Mouse (Mus musculus): ENCODE results near the gene Selenow.

Selenow gene

DNA sequence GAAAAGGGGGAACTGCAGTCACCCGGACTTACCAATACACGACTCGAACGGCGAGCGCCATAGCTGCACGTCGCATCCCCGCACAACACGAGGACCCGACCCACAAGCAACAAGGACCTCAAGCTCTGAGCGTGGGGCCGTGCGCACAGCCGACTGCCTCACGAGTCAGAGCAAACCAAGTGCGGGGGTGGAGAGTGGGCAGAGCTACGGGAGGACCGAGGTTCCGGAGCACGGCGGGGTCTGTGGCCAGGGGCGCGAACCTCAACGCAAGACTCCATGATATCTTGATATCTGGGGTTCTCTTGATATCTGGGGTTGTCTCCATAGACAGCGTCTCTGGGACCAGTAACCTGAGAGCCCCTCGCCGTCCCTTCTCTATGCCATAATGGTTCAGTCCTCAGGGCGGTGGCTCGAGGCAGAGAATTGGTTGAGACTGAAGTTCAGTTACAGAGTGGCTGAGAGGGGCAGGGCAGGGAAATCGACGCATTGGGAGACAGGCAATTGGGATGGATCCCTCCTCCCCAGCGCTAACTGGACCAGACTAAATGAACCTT lies at the start of gene Selenow:
TSS of gene Selenow (minus strand) at position 183 of the 554 bp plus-strand sequence.
- peak; percentile 95 to 96 for DNase-seq

DNA sequence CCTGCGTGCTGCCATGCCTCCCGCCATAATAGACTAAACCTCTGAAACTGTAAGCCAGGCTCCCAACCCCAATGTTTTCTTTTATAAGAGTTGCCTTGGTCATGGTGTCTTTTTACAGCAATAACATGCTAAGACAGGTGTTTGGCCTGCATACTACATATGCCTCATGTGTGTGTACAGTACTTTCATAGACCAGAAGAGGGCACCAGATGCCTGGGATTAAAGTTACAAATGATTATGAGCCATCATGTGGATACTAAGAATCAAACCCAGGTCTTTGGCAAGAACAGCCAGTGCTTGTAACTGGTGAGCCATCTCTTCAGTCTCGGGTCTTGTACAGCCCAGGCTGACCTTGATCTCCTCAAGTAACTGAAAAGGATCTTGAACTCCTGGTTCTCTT lies 47.5 kb upstream of the Selenow start:
- no peak for DNase-seq

DNA sequence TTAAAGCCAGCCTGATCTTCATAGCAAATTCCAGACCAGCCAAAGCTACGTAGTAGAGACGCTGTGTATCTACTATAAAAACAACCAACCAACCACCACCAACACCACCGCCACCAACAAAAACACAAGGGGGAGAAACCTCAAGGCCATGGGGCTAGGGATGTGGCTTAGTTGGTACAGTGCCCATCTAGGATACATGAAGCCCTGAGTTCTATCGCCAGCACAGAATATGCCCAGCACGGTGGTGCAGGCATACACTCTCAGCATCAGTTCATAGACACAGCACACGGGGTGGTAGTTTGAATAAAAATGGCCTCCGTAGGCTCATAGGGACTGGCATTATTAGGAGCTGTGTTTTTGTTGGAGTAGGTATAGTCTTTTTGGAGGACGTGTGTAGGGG lies 46.1 kb upstream of the Selenow start:
- DNase-seq = no peak

- DNase-seq = peak; percentile 78 to 79
Measured at GRCm38 (mm10) chr7:15967312-15967711, 45.1 kb upstream of the Selenow start, which contains the start of gene Ehd2. TSS of gene Ehd2 (minus strand) at chr7:15967567.

- no peak for DNase-seq
Measured at GRCm38 (mm10) chr7:15966489-15966888, 44.3 kb upstream of the Selenow start.

GRCm38 (mm10) chr7:15963798-15964652 lies 41.8 kb upstream of the Selenow start:
- DNase-seq = no peak

- DNase-seq = peak in 1 of 2 experiments; percentile 56
Measured at GRCm38 (mm10) chr7:15962311-15963288, 40.4 kb upstream of the Selenow start.

GRCm38 (mm10) chr7:15961798-15962197 lies 39.6 kb upstream of the Selenow start:
- no peak for DNase-seq

DNA sequence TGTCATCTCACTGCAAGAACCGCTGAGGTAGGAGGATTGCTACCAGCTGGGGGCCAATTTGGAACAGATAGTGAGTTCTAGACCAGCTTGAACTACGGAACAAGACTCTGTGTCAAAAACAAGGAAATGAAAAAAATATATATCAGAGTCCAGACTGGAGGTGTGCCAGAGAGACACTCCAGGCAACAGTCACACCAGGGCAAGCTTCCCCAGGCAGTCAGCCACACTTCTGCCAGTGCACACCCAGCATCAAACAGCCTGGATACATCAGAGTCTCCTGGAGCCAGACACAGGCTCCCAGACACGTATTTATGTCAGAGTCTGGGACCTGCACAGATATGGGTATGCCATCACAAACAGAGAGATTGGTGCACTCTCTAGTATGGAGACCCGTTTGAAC lies 39.0 kb upstream of the Selenow start:
- no peak for DNase-seq

DNA sequence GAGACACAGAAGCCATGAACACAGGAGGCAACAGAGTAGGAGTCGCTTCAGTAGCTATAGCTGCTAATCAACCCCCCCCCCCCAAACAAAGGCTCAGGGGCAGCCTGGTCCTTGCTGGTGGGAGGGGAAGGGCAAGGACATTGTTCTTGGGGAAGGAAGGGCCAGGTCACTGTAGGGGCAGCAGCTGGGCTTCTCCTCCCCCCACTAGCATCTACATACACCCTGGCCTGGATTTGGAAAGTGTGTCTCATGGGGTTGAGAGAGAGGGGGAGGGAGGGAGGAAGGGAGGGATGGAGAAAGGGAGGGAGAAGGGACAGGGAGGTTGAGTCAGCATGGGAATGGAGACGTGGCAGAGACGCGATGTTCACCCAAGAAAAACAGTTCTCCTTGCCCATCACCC lies 38.5 kb upstream of the Selenow start:
- no peak for DNase-seq

DNA sequence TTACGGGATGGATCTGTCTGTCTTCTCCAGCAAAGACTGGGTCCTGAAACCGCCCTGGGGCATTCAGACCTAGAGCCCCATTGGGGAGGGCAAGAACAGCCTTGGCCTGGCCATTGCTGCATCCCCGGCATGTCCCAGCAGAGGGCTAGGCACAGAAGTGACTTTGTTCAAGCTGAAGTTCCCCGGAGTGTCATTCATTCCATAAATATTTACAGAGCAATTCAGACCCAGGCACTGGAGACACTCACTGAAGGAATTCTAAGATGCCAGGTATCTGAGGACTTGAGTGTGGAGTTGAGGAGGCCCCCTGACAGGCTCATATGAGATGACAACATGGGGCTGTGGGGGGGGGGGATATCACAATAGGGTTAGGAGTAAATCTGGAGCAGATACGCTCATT lies 33.9 kb upstream of the Selenow start:
- no peak for DNase-seq

DNA sequence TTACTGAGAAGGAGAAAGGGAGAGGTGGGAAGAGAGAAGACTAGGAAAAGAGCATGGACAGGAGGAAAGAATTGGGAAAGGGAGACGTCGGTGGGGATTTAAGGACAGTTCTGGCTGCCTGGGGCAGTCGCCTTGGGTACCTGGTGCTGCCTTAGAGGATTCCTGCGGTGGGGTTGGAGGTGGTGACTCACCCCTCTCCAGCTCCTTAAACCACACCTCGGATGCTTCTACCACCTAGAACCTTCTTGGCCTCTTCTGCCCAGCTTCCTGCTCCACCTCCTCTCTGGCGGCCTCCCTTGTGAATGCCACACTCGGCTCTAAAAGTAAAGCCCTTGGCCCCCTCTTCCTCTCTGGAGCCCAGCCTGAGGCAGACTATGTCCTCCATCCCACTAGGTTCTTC lies 33.3 kb upstream of the Selenow start:
- no peak for DNase-seq

DNA sequence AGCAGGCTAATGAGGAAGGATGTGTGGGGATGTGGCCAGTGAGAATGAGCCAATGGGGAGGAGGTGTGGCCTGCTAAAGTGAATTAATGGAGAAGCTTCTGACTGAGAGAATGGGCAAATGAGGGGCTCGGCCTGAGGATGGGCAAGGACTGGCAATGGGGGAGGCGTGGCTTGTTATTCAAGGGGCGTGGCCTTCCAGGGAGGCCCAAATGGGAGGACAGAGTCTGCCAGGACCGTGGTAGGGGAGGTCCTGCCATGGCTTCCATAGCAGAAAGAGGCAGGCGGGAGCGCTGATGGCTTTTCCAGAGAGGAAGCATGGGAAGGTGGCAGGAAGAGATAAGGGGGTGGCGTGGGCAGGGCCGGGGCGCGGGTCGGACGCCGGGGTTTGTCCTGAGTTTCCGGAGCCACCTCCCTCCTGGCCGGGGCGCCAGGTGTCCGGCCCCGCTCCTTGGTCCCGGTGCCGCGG lies 32.8 kb upstream of the Selenow start:
- no peak for DNase-seq

DNA sequence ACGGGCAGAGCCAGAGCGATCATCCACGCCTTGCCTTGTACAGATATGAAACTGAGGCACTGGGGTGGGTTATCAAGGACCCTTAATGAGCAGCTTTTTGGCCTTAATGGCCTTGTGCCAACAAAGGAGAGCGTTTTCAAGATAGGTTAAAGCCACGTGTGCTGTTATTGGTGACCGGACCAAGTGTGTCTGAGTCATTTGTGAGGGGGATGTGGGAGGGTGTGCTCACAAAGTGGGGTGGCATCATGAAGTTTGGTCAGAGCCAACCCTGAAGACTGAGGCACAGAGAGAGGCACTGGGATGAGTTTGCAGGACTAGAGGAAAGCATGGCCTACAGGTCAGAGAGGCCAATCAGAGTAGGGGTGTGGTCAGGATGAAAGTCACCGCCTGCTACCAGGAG lies 32.2 kb upstream of the Selenow start:
- DNase-seq = no peak

DNA sequence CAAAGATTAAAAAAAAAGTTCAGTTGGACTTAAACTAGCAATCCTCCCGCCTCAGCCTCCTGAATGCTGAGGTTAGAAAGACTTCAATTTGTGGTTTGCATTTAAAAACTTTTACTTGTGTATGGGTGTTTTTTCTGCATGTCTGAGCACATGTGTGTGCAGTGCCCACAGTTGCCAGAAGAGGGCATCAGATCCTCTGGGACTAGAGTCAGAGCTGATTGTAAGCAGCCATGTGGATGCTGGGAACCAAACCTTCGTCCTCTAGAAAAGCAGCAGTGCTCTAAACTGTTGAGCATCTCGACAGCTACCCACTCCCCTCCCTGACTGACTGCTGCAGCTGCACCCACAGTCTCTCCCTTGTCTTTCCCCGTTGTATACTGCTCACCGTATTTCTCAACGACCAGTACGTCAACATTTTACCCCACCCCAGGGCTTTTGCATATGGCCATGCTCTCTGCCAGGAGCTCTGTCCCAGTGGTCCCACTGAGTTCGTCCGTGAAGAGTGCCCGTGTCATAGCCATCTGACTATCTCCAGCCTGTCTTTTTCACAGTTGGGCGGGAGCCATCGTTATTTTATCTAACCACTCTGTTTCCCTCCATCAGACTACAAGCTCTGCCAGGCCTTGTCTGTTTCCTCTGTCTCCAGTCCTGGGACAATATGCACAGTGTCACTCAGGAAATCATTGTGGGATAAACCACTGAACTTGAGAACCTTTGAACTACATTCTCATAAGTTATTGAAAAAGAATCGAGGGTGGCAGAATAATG lies 31.3 kb upstream of the Selenow start:
- DNase-seq = peak in 1 of 2 experiments; percentile 41

GRCm38 (mm10) chr7:15952416-15952815 lies 30.2 kb upstream of the Selenow start:
- DNase-seq = no peak

GRCm38 (mm10) chr7:15950008-15950407 lies 27.8 kb upstream of the Selenow start:
- no peak for DNase-seq

GRCm38 (mm10) chr7:15949216-15949790 lies 27.1 kb upstream of the Selenow start:
- no peak for DNase-seq

DNA sequence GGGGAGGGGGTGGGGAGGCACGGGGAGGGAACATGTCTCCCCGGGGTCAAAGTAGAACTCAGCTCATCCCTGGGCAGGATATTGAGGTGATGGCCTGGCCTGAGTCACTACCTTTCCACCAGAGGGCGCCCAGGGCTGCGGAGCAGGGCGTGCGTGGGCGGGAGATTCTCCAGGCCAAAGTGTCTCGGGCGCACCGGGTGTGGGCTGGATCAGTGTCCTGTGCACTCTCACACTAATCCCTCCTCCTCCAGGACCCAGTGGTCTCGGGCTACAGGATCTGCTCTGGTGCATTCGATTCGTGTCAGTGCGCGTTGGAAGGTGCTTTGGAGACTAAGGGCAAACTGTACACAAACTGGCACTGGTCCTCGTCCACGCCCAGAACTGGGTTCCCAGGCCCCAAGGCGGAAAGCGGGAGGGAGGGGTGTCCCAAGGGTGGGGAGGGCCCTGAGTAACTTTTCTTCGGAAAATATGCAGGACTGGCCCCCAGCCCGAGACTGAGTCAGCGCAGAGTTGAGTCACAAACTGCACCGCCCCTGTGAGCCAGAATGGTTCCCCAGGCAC lies 26.3 kb upstream of the Selenow start:
- peak; percentile 82 to 90 for DNase-seq

DNA sequence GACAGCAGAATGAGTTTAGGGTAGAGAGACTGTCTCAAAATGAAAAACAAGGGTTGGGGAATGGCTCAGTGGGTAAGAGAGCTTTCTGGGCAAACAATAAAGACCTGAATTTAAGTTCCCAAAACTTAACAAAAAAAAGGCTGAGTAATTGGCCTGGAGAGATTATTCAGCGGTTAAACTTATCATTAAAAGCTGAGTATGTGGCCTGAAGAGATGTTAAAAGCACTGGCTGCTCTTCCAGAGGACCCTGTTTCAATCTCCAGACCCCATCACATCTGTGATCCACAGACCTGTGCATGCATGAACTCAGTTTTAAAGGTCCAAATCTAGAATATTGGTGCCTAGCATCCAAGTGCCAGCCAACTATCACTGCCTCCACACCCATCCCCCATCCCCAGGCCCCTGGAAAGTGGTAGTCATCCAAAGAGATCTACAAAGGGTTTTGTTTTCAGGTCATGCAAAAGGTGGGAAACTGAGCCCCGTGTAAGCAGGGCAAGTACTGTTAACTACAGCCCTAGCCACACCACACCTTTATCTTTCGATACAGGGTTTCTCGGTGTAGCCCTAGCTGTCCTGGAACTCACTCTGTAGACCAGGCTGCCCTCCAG lies 25.6 kb upstream of the Selenow start:
- DNase-seq = no peak

Data from cerebellum, postnatal 14 days (tissue).